Mouse (Mus musculus) cerebellum, adult 2 months (tissue): ENCODE results near the gene Akap9.

Experiments used
- CTCF ChIP-seq: fragments of 200-500 bp; IDR thresholded peaks from 2 replicates; pipeline ENCODE4 v1.5.1; 2011; ENCODE audit warnings: low read depth, mild to moderate bottlenecking, control low read depth, low read length, moderate library complexity, borderline replicate concordance; ENCODE audit not compliant: insufficient read depth
- POLR2A ChIP-seq: fragments of 200-500 bp; IDR thresholded peaks from 2 replicates; pipeline ENCODE4 v1.6.1; 2011; ENCODE audit warnings: low read length, control low read depth, borderline replicate concordance; ENCODE audit not compliant: insufficient read depth

GRCm38 (mm10) chr5:4104341-4105040 is 176.6 kb downstream of the Akap9 start, which contains the start of gene Cyp51:
- TF ChIP-seq CTCF: no peak
- peak; percentile 61 for TF ChIP-seq POLR2A
